Mouse (Mus musculus) cerebellum, adult 2 months (tissue): ENCODE results near the gene Dhx40. TPM values are rescaled to one million over a fixed set of nuclear protein-coding genes. Genes with fewer than 3 reads are reported as not detected.

Experiments used
- DNase-seq, 2 experiments: peaks; one replicate each; pipeline ENCODE4 v3.0.0; 2021
- H3K27ac ChIP-seq: fragments of 200-500 bp; 2 replicates; pipeline ENCODE4 v1.5.1; 2012; ENCODE audit warnings: low read length, control low read depth, inconsistent platforms; ENCODE audit not compliant: insufficient read depth
- H3K27me3 ChIP-seq: fragments of 200-500 bp; 2 replicates; pipeline ENCODE4 v1.6.1; 2012; ENCODE audit warnings: inconsistent platforms, mild to moderate bottlenecking, low read length, moderate library complexity; ENCODE audit not compliant: control insufficient read depth, insufficient read depth
- H3K4me1 ChIP-seq: fragments of 200-500 bp; 2 replicates; pipeline ENCODE4 v1.6.1; 2011; ENCODE audit warnings: low read length; ENCODE audit not compliant: control insufficient read depth, insufficient read depth
- H3K4me3 ChIP-seq: fragments of 200-500 bp; replicated peaks from 2 replicates; pipeline ENCODE3; 2011; ENCODE audit warnings: mild to moderate bottlenecking, low read depth, low read length, control low read depth; ENCODE audit not compliant: insufficient read depth
- CTCF ChIP-seq: fragments of 200-500 bp; IDR thresholded peaks from 2 replicates; pipeline ENCODE4 v1.5.1; 2011; ENCODE audit warnings: low read depth, mild to moderate bottlenecking, control low read depth, low read length, moderate library complexity, borderline replicate concordance; ENCODE audit not compliant: insufficient read depth
- POLR2A ChIP-seq: fragments of 200-500 bp; IDR thresholded peaks from 2 replicates; pipeline ENCODE4 v1.6.1; 2011; ENCODE audit warnings: low read length, control low read depth, borderline replicate concordance; ENCODE audit not compliant: insufficient read depth
- WGBS: fragments of 180-500 bp; shearing (Covaris S2); methylation state at CpG from one replicate; pipeline ENCODE4 v1.1.7; 2018; 5-methylcytosine and 5-hydroxymethylcytosine counted together
- polyA plus RNA-seq: library from polyadenylated mRNA; depleted of rRNA; stranded (reverse); fragments of >200 nt; gene quantifications from 2 replicates; pipeline ENCODE4 v1.2.3, GENCODE M21; 2012; rRNA removed

Gene Dhx40
- polyA plus RNA-seq, 1 experiment, result 12.4 TPM

DNA sequence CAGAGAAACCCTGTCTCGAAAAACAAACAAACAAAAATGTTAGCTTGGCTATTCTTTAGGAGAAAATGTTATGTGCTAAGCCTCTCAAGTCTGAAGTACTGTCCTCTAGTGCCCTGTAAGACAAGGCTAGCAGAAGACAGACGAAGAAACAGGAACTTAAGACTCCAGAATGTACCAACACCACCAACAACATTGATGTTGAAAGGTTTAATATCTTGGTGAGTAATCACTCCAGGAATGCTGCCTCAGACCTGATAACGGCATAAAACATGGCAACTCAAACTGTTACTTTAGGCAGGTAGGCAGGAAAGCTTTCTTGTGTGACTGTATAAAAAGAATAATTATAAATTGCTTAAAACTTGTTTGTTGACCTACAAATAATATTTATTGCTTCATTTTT, 83.5 kb downstream of the Dhx40 start:
- 89% methylated on average over 3 of the region's 3 CpGs for WGBS
- H3K27me3 ChIP-seq, result no peaks in the 10 kb centered on the region
- H3K4me3 ChIP-seq, result no peak overlapping the region
- DNase-seq, result no peak
- H3K4me1 ChIP-seq, result no peaks in the 10 kb centered on the region
- no peak overlapping the region for H3K27ac ChIP-seq
- TF ChIP-seq CTCF (no peak), POLR2A (no peak)

DNA sequence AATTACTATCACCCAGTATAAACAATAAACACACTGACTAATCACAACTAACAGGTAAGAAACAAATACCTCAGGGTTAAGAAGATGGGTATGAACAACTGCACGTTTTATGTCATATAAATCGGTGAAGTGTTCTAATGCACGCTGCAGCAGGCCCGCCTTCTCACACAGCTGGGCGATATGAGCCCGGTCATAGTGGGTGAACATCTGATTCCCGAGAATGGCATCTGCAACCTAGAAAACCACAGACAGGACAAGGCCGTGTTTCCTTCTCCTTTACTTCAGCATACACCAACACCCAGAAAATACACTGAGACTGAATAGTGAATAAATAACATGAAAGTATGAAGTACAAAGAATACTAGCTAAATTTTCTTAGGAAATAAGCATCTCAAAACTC, 88.2 kb downstream of the Dhx40 start:
- WGBS, result 93% methylated on average over 8 of the region's 8 CpGs

More for the DNA sequence above, 88.2 kb downstream of the Dhx40 start:
- Histone ChIP-seq H3K27ac (no peak overlapping the region), H3K4me1 (no peaks in the 10 kb centered on the region), H3K4me3 (no peak overlapping the region), H3K27me3 (no peaks in the 10 kb centered on the region)
- DNase-seq, result no peak
- TF ChIP-seq CTCF (no peak), POLR2A (no peak)

Other genes with a start within 250 kb of the Dhx40 start
- gene Vmp1, start 123.9 kb downstream of the Dhx40 start, polyA plus RNA-seq, result 113 and 132 TPM in 2 replicates
- 9.7 and 10.5 TPM in 2 replicates for gene Ptrh2, start 123.8 kb downstream of the Dhx40 start, polyA plus RNA-seq
- gene Cltc, start 50.2 kb downstream of the Dhx40 start, polyA plus RNA-seq, result 414 and 465 TPM in 2 replicates
- gene Ypel2, start 186.0 kb upstream of the Dhx40 start, polyA plus RNA-seq, result 25.3 and 26.7 TPM in 2 replicates